Mouse (Mus musculus) heart, embryonic 14.5 days (tissue): ENCODE results near the gene Ctcf. TPM values are rescaled to one million over a fixed set of nuclear protein-coding genes. Genes with fewer than 3 reads are reported as not detected.
A peak's percentile ranks its signal among the peaks of the same experiment; 100 is the strongest.

ENCODE experiments used
- ATAC-seq: fragments of 200-750 bp; cut with Nextera tagmentation; 2 replicates; pipeline ENCODE4 v1.8.0; 2017; ENCODE audit warnings: low read depth, moderate TSS enrichment; ENCODE audit not compliant: insufficient number of reproducible peaks, insufficient read depth, low FRiP score
- H3K27ac ChIP-seq, 2 experiments: fragments of 200-500 bp in 1 of 2; fragments of 300-500 bp in 1 of 2; sonication (generic) in 1 of 2; replicated peaks in 1 of 2; 2 replicates each; pipeline ENCODE4 v1.5.1; 2012 to 2014; ENCODE audit warnings: low read depth in 2 of 2, low read length in 2 of 2, control low read depth in 1 of 2, mild to moderate bottlenecking in 1 of 2, mixed read lengths in 1 of 2; ENCODE audit not compliant: control insufficient read depth in 1 of 2, insufficient read depth in 1 of 2
- H3K27me3 ChIP-seq: fragments of 300-500 bp; sonication (generic); 2 replicates; pipeline ENCODE4 v1.6.1; 2014; ENCODE audit warnings: mild to moderate bottlenecking, low read length, control low read depth; ENCODE audit not compliant: control insufficient read depth, insufficient read depth
- H3K36me3 ChIP-seq: fragments of 300-500 bp; sonication (generic); 2 replicates; pipeline ENCODE4 v1.6.1; 2014; ENCODE audit warnings: mild to moderate bottlenecking, control low read depth, low read length, mixed read lengths; ENCODE audit not compliant: control insufficient read depth, insufficient read depth
- H3K4me1 ChIP-seq, 2 experiments: fragments of 200-500 bp in 1 of 2; fragments of 300-500 bp in 1 of 2; sonication (generic) in 1 of 2; 2 replicates each; pipeline ENCODE4 v1.6.1; 2012 to 2014; ENCODE audit warnings: low read length in 2 of 2, control low read depth in 1 of 2, mixed read lengths in 1 of 2; ENCODE audit not compliant: control insufficient read depth in 2 of 2, insufficient read depth in 2 of 2
- H3K4me2 ChIP-seq: fragments of 300-500 bp; sonication (generic); 2 replicates; pipeline ENCODE4 v1.6.1; 2014; ENCODE audit warnings: mild to moderate bottlenecking, low read length
- H3K4me3 ChIP-seq, 2 experiments: fragments of 200-500 bp in 1 of 2; fragments of 300-500 bp in 1 of 2; sonication (generic) in 1 of 2; 2 replicates each; pipeline ENCODE4 v1.5.1; 2012 to 2014; ENCODE audit warnings: low read length in 2 of 2, mild to moderate bottlenecking in 2 of 2, control low read depth in 1 of 2, low read depth in 1 of 2, moderate library complexity in 1 of 2; ENCODE audit not compliant: control insufficient read depth in 1 of 2, insufficient read depth in 1 of 2
- H3K9ac ChIP-seq: fragments of 300-500 bp; sonication (generic); 2 replicates; pipeline ENCODE4 v1.6.1; 2014; ENCODE audit warnings: mild to moderate bottlenecking, low read length
- H3K9me3 ChIP-seq: fragments of 300-500 bp; sonication (generic); 2 replicates; pipeline ENCODE4 v1.6.1; 2016; ENCODE audit warnings: low read length, control low read depth; ENCODE audit not compliant: control insufficient read depth
- WGBS: fragments of 180-500 bp; shearing (Covaris S2); extraction: QIAGEN DNeasy Blood & Tissue Kit; methylation state at CpG from one replicate; pipeline ENCODE4 v1.1.7; 2014; 5-methylcytosine and 5-hydroxymethylcytosine counted together
- polyA plus RNA-seq: library from polyadenylated mRNA; unstranded; fragments of >200 nt; fragmentation: Nextera tagmentation; extraction: Ambion mirVana; gene quantifications from 2 replicates; pipeline ENCODE4 v1.2.1, GENCODE M21; 2014

Ctcf gene
- polyA plus RNA-seq, 1 experiment from 2014 or later = 62.5 TPM

- Histone ChIP-seq H3K27ac (peak overlapping the region; percentile 100), H3K4me2 (peak overlapping the region; percentile 88), H3K9me3 (no peaks in the 10 kb centered on the region), H3K9ac (peak overlapping the region; percentile 95), H3K27me3 (no peaks in the 10 kb centered on the region), H3K4me3 (peak overlapping the region; percentile 87 to 91), H3K36me3 (0 out of 2 replicates have a peak, but pooled peaks cover 4% of the 10 kb centered on the region), H3K4me1 (peaks cover 4 to 17% of the 10 kb centered on the region in 2 experiments)
- no peak for ATAC-seq
- WGBS = 0% methylated on average over 11 of the region's 11 CpGs
Measured at GRCm38 (mm10) chr8:105637601-105638041, 1.3 kb downstream of the Ctcf start.

GRCm38 (mm10) chr8:105638510-105638909 is 2.1 kb downstream of the Ctcf start:
- Histone ChIP-seq H3K9me3 (no peaks in the 10 kb centered on the region), H3K27ac (no peak overlapping the region), H3K4me1 (peaks cover 4 to 17% of the 10 kb centered on the region in 2 experiments), H3K9ac (no peak overlapping the region; the same call in 1 of the 2 replicates), H3K4me3 (no peak overlapping the region), H3K4me2 (peak overlapping the region; percentile 88), H3K36me3 (peaks cover 7% of the 10 kb centered on the region), H3K27me3 (no peaks in the 10 kb centered on the region)
- WGBS = 88% methylated on average over 4 of the region's 4 CpGs
- ATAC-seq = no peak

- H3K9ac ChIP-seq = no peak overlapping the region
- no peak overlapping the region for H3K4me2 ChIP-seq
- H3K4me3 ChIP-seq = no peak overlapping the region
- H3K27me3 ChIP-seq = no peaks in the 10 kb centered on the region
- WGBS = 67% methylated on average over 1 of the region's 1 CpGs
- H3K36me3 ChIP-seq = peaks cover 19% of the 10 kb centered on the region
- no peaks in the 10 kb centered on the region for H3K9me3 ChIP-seq
- ATAC-seq = no peak
- no peak overlapping the region for H3K27ac ChIP-seq
- peaks cover 4 to 17% of the 10 kb centered on the region in 2 experiments for H3K4me1 ChIP-seq
Measured at GRCm38 (mm10) chr8:105639835-105640234, 3.5 kb downstream of the Ctcf start.

- peaks cover 4 to 15% of the 10 kb centered on the region in 2 experiments for H3K4me1 ChIP-seq
- no peaks in the 10 kb centered on the region for H3K9me3 ChIP-seq
- H3K9ac ChIP-seq = no peak overlapping the region
- WGBS = 77% methylated on average over 2 of the region's 2 CpGs
- H3K4me3 ChIP-seq = no peak overlapping the region
- H3K4me2 ChIP-seq = no peak overlapping the region
- peaks cover 26% of the 10 kb centered on the region for H3K36me3 ChIP-seq
- no peak for ATAC-seq
- no peaks in the 10 kb centered on the region for H3K27me3 ChIP-seq
- no peak overlapping the region for H3K27ac ChIP-seq
Measured at GRCm38 (mm10) chr8:105640511-105640910, 4.1 kb downstream of the Ctcf start.

GRCm38 (mm10) chr8:105645205-105645604 is 8.8 kb downstream of the Ctcf start:
- H3K9ac ChIP-seq = no peak overlapping the region
- no peaks in the 10 kb centered on the region for H3K27me3 ChIP-seq
- no peaks in the 10 kb centered on the region for H3K9me3 ChIP-seq
- 100% methylated on average over 1 of the region's 1 CpGs for WGBS
- no peak for ATAC-seq
- H3K4me2 ChIP-seq = no peak overlapping the region
- H3K27ac ChIP-seq = no peak overlapping the region
- peaks cover 0 to 1% of the 10 kb centered on the region in 2 experiments; a peak in 2 of 4 replicates for H3K4me1 ChIP-seq
- no peak overlapping the region for H3K4me3 ChIP-seq
- peaks cover 53% of the 10 kb centered on the region for H3K36me3 ChIP-seq

- Histone ChIP-seq H3K9ac (no peak overlapping the region), H3K27me3 (no peaks in the 10 kb centered on the region), H3K4me2 (no peak overlapping the region), H3K4me3 (no peak overlapping the region), H3K9me3 (no peaks in the 10 kb centered on the region), H3K27ac (no peak overlapping the region), H3K4me1 (no peaks in the 10 kb centered on the region), H3K36me3 (peaks cover 66% of the 10 kb centered on the region)
- ATAC-seq = no peak
- 89% methylated on average over 1 of the region's 1 CpGs for WGBS
Measured at GRCm38 (mm10) chr8:105648929-105649328, 12.6 kb downstream of the Ctcf start.

GRCm38 (mm10) chr8:105657641-105658040 is 21.3 kb downstream of the Ctcf start:
- no peaks in the 10 kb centered on the region for H3K27me3 ChIP-seq
- H3K4me1 ChIP-seq = no peaks in the 10 kb centered on the region
- H3K4me3 ChIP-seq = no peak overlapping the region
- H3K9me3 ChIP-seq = no peaks in the 10 kb centered on the region
- H3K9ac ChIP-seq = no peak overlapping the region
- no peak overlapping the region for H3K4me2 ChIP-seq
- peaks cover 16% of the 10 kb centered on the region for H3K36me3 ChIP-seq
- H3K27ac ChIP-seq = no peak overlapping the region
- ATAC-seq = no peak

- Histone ChIP-seq H3K27ac (no peak overlapping the region), H3K4me2 (no peak overlapping the region), H3K27me3 (no peaks in the 10 kb centered on the region), H3K4me1 (no peaks in the 10 kb centered on the region), H3K36me3 (peaks cover 29% of the 10 kb centered on the region), H3K9ac (no peak overlapping the region), H3K4me3 (no peak overlapping the region), H3K9me3 (no peaks in the 10 kb centered on the region)
- 73% methylated on average over 3 of the region's 3 CpGs for WGBS
- ATAC-seq = no peak
Measured at GRCm38 (mm10) chr8:105661167-105661566, 24.8 kb downstream of the Ctcf start.
